Mouse (Mus musculus) erythroblast, embryonic 14.5 days (primary cell): ENCODE data around the gene Slc22a7. TPM values are rescaled to one million over a fixed set of nuclear protein-coding genes. Genes with fewer than 3 reads are reported as not detected.

Source experiments
- H3K27me3 ChIP-seq: 2 replicates; pipeline ENCODE4 v1.6.1; 2012; ENCODE audit warnings: inconsistent platforms; ENCODE audit not compliant: control insufficient read depth
- H3K36me3 ChIP-seq: 2 replicates; pipeline ENCODE4 v1.6.1; 2012; ENCODE audit warnings: mild to moderate bottlenecking, inconsistent platforms; ENCODE audit not compliant: control insufficient read depth
- H3K4me1 ChIP-seq: 2 replicates; pipeline ENCODE4 v1.6.1; 2012; ENCODE audit warnings: inconsistent platforms; ENCODE audit not compliant: control insufficient read depth
- H3K4me3 ChIP-seq: replicated peaks from 2 replicates; pipeline ENCODE3; 2012; ENCODE audit warnings: moderate library complexity, mild to moderate bottlenecking, inconsistent platforms
- H3K9me3 ChIP-seq: 2 replicates; pipeline ENCODE4 v1.6.1; 2012; ENCODE audit warnings: low read length, inconsistent platforms, mixed read lengths; ENCODE audit not compliant: control insufficient read depth
- GATA1 ChIP-seq: IDR thresholded peaks from 2 replicates; pipeline ENCODE4 v1.6.1; 2012; ENCODE audit warnings: low read length, inconsistent platforms, mixed read lengths
- TAL1 ChIP-seq: IDR thresholded peaks from 3 replicates; pipeline ENCODE4 v1.6.1; 2012; ENCODE audit warnings: low read length, inconsistent platforms, mixed read lengths
- polyA plus RNA-seq: library from polyadenylated mRNA; stranded (reverse); fragments of >175 nt; gene quantifications from 2 replicates; pipeline ENCODE4 v1.2.3, GENCODE M21; 2012

Slc22a7 gene
- polyA plus RNA-seq, 1 experiment = not detected

- peaks cover 5% of the 10 kb centered on the region for H3K4me1 ChIP-seq
- TF ChIP-seq GATA1 (no peak), TAL1 (no peak)
- H3K9me3 ChIP-seq = no peaks in the 10 kb centered on the region
- no peaks in the 10 kb centered on the region for H3K36me3 ChIP-seq
- H3K27me3 ChIP-seq = peaks cover 45% of the 10 kb centered on the region
- H3K4me3 ChIP-seq = no peak overlapping the region
Measured at GRCm38 (mm10) chr17:46462226-46462625, 24.0 kb upstream of the Slc22a7 start.

- Histone ChIP-seq H3K4me3 (no peak overlapping the region), H3K9me3 (no peaks in the 10 kb centered on the region), H3K27me3 (peaks cover 51% of the 10 kb centered on the region), H3K36me3 (no peaks in the 10 kb centered on the region), H3K4me1 (peaks cover 5% of the 10 kb centered on the region)
- TF ChIP-seq TAL1 (no peak), GATA1 (no peak)
Measured at GRCm38 (mm10) chr17:46461347-46461746, 23.1 kb upstream of the Slc22a7 start.

GRCm38 (mm10) chr17:46460673-46461072 lies 22.4 kb upstream of the Slc22a7 start:
- H3K27me3 ChIP-seq = peaks cover 58% of the 10 kb centered on the region
- peaks cover 5% of the 10 kb centered on the region for H3K4me1 ChIP-seq
- no peak for TF ChIP-seq TAL1
- no peak for TF ChIP-seq GATA1
- no peaks in the 10 kb centered on the region for H3K9me3 ChIP-seq
- no peaks in the 10 kb centered on the region for H3K36me3 ChIP-seq
- H3K4me3 ChIP-seq = no peak overlapping the region

GRCm38 (mm10) chr17:46458439-46458838 lies 20.2 kb upstream of the Slc22a7 start:
- H3K36me3 ChIP-seq = no peaks in the 10 kb centered on the region
- H3K27me3 ChIP-seq = peaks cover 80% of the 10 kb centered on the region
- no peaks in the 10 kb centered on the region for H3K9me3 ChIP-seq
- no peak for TF ChIP-seq GATA1
- no peak for TF ChIP-seq TAL1
- peaks cover 5% of the 10 kb centered on the region for H3K4me1 ChIP-seq
- no peak overlapping the region for H3K4me3 ChIP-seq

- peaks cover 87% of the 10 kb centered on the region for H3K27me3 ChIP-seq
- no peak overlapping the region for H3K4me3 ChIP-seq
- no peaks in the 10 kb centered on the region for H3K9me3 ChIP-seq
- H3K36me3 ChIP-seq = no peaks in the 10 kb centered on the region
- TF ChIP-seq TAL1 = no peak
- no peak for TF ChIP-seq GATA1
- H3K4me1 ChIP-seq = peaks cover 5% of the 10 kb centered on the region
Measured at GRCm38 (mm10) chr17:46457791-46458190, 19.5 kb upstream of the Slc22a7 start.

- TF ChIP-seq TAL1 (no peak), GATA1 (no peak)
- H3K9me3 ChIP-seq = no peaks in the 10 kb centered on the region
- H3K4me1 ChIP-seq = peaks cover 5% of the 10 kb centered on the region
- no peaks in the 10 kb centered on the region for H3K36me3 ChIP-seq
- no peak overlapping the region for H3K4me3 ChIP-seq
- H3K27me3 ChIP-seq = peaks cover 73% of the 10 kb centered on the region
Measured at GRCm38 (mm10) chr17:46455110-46455691, 16.9 kb upstream of the Slc22a7 start.

GRCm38 (mm10) chr17:46454539-46454938 lies 16.3 kb upstream of the Slc22a7 start:
- H3K4me3 ChIP-seq = no peak overlapping the region
- H3K9me3 ChIP-seq = no peaks in the 10 kb centered on the region
- TF ChIP-seq TAL1 = no peak
- TF ChIP-seq GATA1 = no peak
- H3K4me1 ChIP-seq = peaks cover 5% of the 10 kb centered on the region
- peaks cover 66% of the 10 kb centered on the region for H3K27me3 ChIP-seq
- H3K36me3 ChIP-seq = no peaks in the 10 kb centered on the region

GRCm38 (mm10) chr17:46453970-46454411 lies 15.7 kb upstream of the Slc22a7 start:
- Histone ChIP-seq H3K36me3 (no peaks in the 10 kb centered on the region), H3K4me3 (no peak overlapping the region), H3K27me3 (peaks cover 62% of the 10 kb centered on the region), H3K4me1 (peaks cover 5% of the 10 kb centered on the region), H3K9me3 (no peaks in the 10 kb centered on the region)
- TF ChIP-seq TAL1 (no peak), GATA1 (no peak)

GRCm38 (mm10) chr17:46453302-46453948 lies 15.2 kb upstream of the Slc22a7 start:
- Histone ChIP-seq H3K36me3 (no peaks in the 10 kb centered on the region), H3K4me3 (no peak overlapping the region), H3K27me3 (peaks cover 58% of the 10 kb centered on the region), H3K4me1 (peaks cover 5% of the 10 kb centered on the region), H3K9me3 (no peaks in the 10 kb centered on the region)
- TF ChIP-seq GATA1 (no peak), TAL1 (no peak)
